Mouse (Mus musculus) midbrain, postnatal 0 days (tissue): ENCODE data around the gene Rhoh. TPM values are rescaled to one million over a fixed set of nuclear protein-coding genes. Genes with fewer than 3 reads are reported as not detected.

Source experiments
- ATAC-seq: fragments of 200-750 bp; cut with Nextera tagmentation; 2 replicates; pipeline ENCODE4 v1.8.0; 2017; ENCODE audit warnings: moderate number of reproducible peaks, mild to moderate bottlenecking, moderate TSS enrichment, moderate library complexity; ENCODE audit not compliant: low FRiP score
- DNase-seq: peaks from one replicate; pipeline ENCODE4 v3.0.0-alpha.2; 2015; ENCODE audit warnings: low spot score
- H3K27ac ChIP-seq: fragments of 300-500 bp; sonication (generic); 2 replicates; pipeline ENCODE4 v1.5.1; 2014; ENCODE audit warnings: low read depth, mild to moderate bottlenecking, low read length, mixed read lengths
- H3K27me3 ChIP-seq: fragments of 300-500 bp; sonication (generic); 2 replicates; pipeline ENCODE4 v1.6.1; 2014; ENCODE audit warnings: low read length, control low read depth, mixed read lengths; ENCODE audit not compliant: insufficient read depth
- H3K36me3 ChIP-seq: fragments of 300-500 bp; sonication (generic); 2 replicates; pipeline ENCODE4 v1.6.1; 2014; ENCODE audit warnings: low read length, control low read depth, mixed read lengths; ENCODE audit not compliant: insufficient read depth
- H3K4me1 ChIP-seq: fragments of 300-500 bp; sonication (generic); 2 replicates; pipeline ENCODE4 v1.6.1; 2014; ENCODE audit warnings: mild to moderate bottlenecking, control low read depth, antibody characterized with exemption, low read length, mixed read lengths; ENCODE audit not compliant: insufficient read depth
- H3K4me2 ChIP-seq: fragments of 300-500 bp; sonication (generic); 2 replicates; pipeline ENCODE4 v1.6.1; 2014; ENCODE audit warnings: low read depth, mild to moderate bottlenecking, low read length, mixed read lengths; ENCODE audit not compliant: poor library complexity, severe bottlenecking
- H3K4me3 ChIP-seq: fragments of 300-500 bp; sonication (generic); 2 replicates; pipeline ENCODE4 v1.5.1; 2014; ENCODE audit warnings: low read depth, mild to moderate bottlenecking, low read length, moderate library complexity
- H3K9ac ChIP-seq: fragments of 300-500 bp; sonication (generic); replicated peaks from 2 replicates; pipeline ENCODE4 v1.6.1; 2014; ENCODE audit warnings: mild to moderate bottlenecking, low read length, moderate library complexity, mixed read lengths; ENCODE audit not compliant: poor library complexity, severe bottlenecking
- H3K9me3 ChIP-seq: fragments of 300-500 bp; sonication (generic); 2 replicates; pipeline ENCODE4 v1.6.1; 2016; ENCODE audit warnings: low read length, control low read depth
- CTCF ChIP-seq: IDR thresholded peaks from 2 replicates; pipeline ENCODE4 v1.5.1; 2016; ENCODE audit warnings: antibody characterized with exemption, mild to moderate bottlenecking
- WGBS: fragments of 180-500 bp; shearing (Covaris S2); extraction: QIAGEN DNeasy Blood & Tissue Kit; methylation state at CpG from one replicate; pipeline ENCODE4 v1.1.7; 2014; 5-methylcytosine and 5-hydroxymethylcytosine counted together
- polyA plus RNA-seq: library from polyadenylated mRNA; unstranded; fragments of >200 nt; fragmentation: Nextera tagmentation; extraction: Ambion mirVana; gene quantifications from 2 replicates; pipeline ENCODE4 v1.2.1, GENCODE M21; 2015
- total RNA-seq: library from RNA; depleted of rRNA; stranded (reverse); fragments of >200 nt; gene quantifications from 2 replicates; pipeline ENCODE4 v1.2.3, GENCODE M21; 2014; rRNA removed

Gene Rhoh
- total and polyA plus RNA-seq, 2 experiments from 2014 or later: 0.33 to 0.51 TPM

GRCm38 (mm10) chr5:65941145-65941544 is 80.1 kb downstream of the Rhoh start:
- no peaks in the 10 kb centered on the region for H3K27me3 ChIP-seq
- no peaks in the 10 kb centered on the region for H3K36me3 ChIP-seq
- no peaks in the 10 kb centered on the region for H3K4me1 ChIP-seq
- no peak overlapping the region for H3K27ac ChIP-seq
- H3K4me3 ChIP-seq: no peak overlapping the region
- DNase-seq: no peak
- no peak overlapping the region for H3K9ac ChIP-seq
- H3K9me3 ChIP-seq: no peaks in the 10 kb centered on the region
- no peak for TF ChIP-seq CTCF
- no peak overlapping the region for H3K4me2 ChIP-seq
- WGBS: 65% methylated on average over 4 of the region's 4 CpGs
- no peak for ATAC-seq

Other genes starting within 250 kb of the Rhoh start
- gene Pds5a, start 162.9 kb upstream of the Rhoh start, total RNA-seq: 66.5 and 78.7 TPM in 2 replicates
- 16.5 and 21.2 TPM in 2 replicates for gene Pds5a, start 162.9 kb upstream of the Rhoh start, polyA plus RNA-seq
- gene N4bp2, start 97.7 kb upstream of the Rhoh start, total RNA-seq: 33.0 and 48.9 TPM in 2 replicates
- gene N4bp2, start 97.7 kb upstream of the Rhoh start, polyA plus RNA-seq: 9.3 and 12.0 TPM in 2 replicates
- not detected in 2 replicates for gene Chrna9, start 73.7 kb downstream of the Rhoh start, total RNA-seq
- gene Chrna9, start 73.7 kb downstream of the Rhoh start, polyA plus RNA-seq: not detected in 2 replicates
- not detected in 2 replicates for gene 9130230L23Rik, start 143.1 kb downstream of the Rhoh start, total RNA-seq
- gene 9130230L23Rik, start 143.1 kb downstream of the Rhoh start, polyA plus RNA-seq: not detected in 2 replicates